Mouse (Mus musculus): Measurements from ENCODE around the gene Rsph3b.

The Rsph3b gene

DNA sequence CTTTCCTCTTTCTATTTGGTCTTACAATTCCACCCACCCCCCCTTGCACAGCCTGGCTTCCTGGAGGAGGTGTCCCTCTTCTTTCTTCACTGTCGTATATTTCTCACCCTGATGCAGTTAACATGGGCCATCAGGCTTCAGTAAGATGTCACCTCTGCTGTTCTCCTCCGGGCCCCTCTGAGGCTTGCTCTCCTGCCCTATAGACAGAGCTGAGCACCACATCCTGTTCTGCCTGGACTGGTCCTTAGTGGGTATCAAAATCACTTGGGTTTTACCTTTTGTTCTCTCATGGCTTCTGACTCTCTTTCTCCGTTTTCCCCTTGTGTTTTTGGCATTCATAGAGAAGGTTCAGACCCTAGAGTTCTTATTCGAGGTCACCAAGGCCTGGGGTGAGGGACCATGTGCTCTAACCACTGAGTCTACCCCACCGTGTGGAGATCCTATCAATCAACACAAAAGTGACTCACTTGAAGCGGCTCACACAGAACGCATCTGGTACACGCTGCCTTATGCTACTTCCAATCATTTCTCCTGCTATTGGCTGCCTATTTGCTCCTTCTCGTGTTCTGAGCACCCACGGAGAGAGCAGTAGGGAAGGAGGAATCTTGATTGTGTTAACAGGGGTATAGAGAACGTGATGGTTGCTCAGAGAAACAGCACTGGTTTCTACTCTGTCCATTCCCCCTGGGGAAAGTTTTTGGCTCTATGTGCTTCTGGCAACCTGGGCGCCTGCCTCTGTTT is 86.3 kb downstream of the Rsph3b start:
- peak; percentile 87 for DNase-seq

DNA sequence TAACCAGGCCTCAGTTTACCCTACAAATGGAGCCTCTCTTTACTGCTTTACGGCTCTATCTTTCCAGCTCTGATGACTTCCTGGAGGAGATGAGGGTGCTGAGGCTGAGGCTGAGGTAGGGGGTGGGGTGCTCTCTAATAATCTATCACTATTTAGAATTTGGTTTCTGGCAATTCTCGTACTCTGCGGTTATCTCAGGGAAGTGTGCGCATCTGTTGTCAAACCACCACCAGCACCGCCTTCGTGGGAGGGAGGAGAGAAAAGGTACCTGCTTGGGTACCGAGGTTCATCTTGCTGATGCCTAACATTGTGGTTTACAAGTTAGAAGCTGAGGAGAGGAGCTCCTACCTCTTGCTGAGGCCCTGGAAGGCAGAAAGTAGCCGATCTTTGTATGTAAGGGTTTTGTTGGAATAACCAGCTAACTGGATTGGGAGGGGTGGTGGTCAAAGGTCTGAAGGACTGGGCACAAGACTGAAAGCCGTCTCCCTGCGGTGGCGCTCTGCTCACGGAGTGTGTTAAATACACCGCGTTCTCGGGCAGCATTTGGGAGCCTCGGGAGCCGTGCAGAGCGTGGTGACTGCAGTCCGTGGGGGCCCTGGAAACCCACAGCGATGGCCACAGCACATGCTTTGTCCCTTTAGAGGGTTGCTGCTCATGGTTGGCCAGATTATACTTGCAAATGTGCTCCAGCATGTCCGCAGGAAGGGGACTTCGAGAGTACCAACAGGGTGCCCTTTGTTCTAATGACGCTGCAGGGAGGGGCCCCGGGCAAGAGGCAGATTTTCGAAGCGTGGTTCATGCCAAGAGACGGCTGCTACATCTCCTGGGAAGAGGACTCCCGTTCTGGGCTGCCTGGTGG is 87.1 kb downstream of the Rsph3b start:
- peak; percentile 93 for DNase-seq

DNA sequence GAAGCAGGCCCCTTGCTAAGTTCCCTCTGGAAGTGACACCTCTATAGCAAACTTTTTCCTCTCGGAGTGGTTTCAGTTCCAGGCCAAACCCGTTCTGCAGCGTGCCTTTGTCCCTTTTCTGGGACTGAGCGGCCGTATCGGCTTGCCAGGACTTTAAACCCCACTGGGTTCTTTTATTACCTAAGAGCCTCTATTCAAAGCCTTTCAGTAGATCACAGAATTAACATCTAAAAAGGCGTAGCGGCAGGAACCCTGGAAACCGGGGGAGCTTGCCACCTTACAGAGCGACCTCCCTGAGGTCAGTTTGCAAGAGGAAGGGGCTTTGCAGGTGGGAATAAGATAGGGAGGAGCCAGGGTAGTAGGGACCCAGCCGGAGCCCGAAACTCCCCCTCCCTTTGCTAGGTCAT is 88.0 kb downstream of the Rsph3b start:
- DNase-seq, result peak; percentile 57

DNA sequence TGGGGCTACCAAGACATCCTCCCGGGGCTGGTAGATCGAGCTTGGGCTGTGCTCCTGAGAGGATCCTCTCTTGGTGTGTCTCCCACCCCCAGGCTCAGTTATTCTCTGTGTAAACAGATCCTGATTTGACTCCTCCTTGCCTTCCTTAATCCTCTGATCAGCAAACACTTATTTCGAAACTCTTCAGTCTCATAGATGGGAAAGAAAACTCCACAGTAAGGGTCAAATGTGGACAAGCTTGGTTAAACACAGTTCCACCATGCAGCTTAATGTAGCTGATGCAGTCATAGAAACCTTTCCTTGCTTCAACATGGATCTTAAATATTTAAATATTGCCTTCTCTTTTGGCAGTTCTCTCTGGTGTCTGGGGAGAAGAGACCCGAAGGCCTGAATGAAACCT is 88.4 kb downstream of the Rsph3b start:
- peak; percentile 33 for DNase-seq
